Mouse (Mus musculus): ENCODE results near the gene Brd2. TPM values are rescaled to one million over a fixed set of nuclear protein-coding genes. Genes with fewer than 3 reads are reported as not detected.
A peak's percentile ranks its signal among the peaks of the same experiment; 100 is the strongest.

The Brd2 gene
- polyA plus RNA-seq, 1 experiment: 184 TPM

GRCm38 (mm10) chr17:34133289-34133688, 10.9 kb upstream of the Brd2 start:
- TF ChIP-seq POLR2A (IDR thresholded peaks at IDR 0.05; ENCODE audit: extremely low read depth, insufficient read depth, low read length) (no peak), CTCF (IDR thresholded peaks at IDR 0.05; ENCODE audit: extremely low read depth, insufficient read depth, low read length) (no peak)
- peaks cover 2% of the 10 kb centered on the region; the same call in 1 of the 2 replicates for H3K4me1 ChIP-seq (ENCODE audit: control insufficient read depth, insufficient read depth, low read length)
- H3K4me3 ChIP-seq (ENCODE audit: insufficient read depth, low read length): no peak overlapping the region
- no peak overlapping the region for H3K27ac ChIP-seq (ENCODE audit: insufficient read depth, low read length)

DNA sequence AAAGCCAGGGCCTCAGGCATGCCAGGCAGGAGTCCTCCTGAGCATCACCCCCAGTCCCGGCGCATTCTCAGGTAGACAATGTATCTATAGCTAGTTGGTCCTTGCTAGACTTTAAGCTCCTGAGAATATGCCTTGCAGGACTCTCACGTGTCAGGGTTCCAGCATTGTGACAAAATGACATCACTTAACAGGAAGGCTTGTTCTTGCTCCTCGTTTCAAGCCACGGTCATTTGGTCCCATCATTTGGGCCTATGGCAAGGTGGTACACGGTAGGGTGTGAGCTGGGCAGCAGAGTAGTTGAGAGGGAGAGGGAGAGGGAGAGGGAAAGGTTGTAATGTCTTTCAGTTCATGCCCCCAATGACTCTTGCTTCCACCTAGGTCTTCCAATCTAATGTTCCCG, 9.5 kb upstream of the Brd2 start:
- no peak overlapping the region for H3K4me3 ChIP-seq (ENCODE audit: insufficient read depth, low read length)
- TF ChIP-seq CTCF (IDR thresholded peaks at IDR 0.05; ENCODE audit: extremely low read depth, insufficient read depth, low read length): no peak
- no peak for TF ChIP-seq POLR2A (IDR thresholded peaks at IDR 0.05; ENCODE audit: extremely low read depth, insufficient read depth, low read length)
- peaks cover 4% of the 10 kb centered on the region for H3K4me1 ChIP-seq (ENCODE audit: control insufficient read depth, insufficient read depth, low read length)
- no peak overlapping the region for H3K27ac ChIP-seq (ENCODE audit: insufficient read depth, low read length)

DNA sequence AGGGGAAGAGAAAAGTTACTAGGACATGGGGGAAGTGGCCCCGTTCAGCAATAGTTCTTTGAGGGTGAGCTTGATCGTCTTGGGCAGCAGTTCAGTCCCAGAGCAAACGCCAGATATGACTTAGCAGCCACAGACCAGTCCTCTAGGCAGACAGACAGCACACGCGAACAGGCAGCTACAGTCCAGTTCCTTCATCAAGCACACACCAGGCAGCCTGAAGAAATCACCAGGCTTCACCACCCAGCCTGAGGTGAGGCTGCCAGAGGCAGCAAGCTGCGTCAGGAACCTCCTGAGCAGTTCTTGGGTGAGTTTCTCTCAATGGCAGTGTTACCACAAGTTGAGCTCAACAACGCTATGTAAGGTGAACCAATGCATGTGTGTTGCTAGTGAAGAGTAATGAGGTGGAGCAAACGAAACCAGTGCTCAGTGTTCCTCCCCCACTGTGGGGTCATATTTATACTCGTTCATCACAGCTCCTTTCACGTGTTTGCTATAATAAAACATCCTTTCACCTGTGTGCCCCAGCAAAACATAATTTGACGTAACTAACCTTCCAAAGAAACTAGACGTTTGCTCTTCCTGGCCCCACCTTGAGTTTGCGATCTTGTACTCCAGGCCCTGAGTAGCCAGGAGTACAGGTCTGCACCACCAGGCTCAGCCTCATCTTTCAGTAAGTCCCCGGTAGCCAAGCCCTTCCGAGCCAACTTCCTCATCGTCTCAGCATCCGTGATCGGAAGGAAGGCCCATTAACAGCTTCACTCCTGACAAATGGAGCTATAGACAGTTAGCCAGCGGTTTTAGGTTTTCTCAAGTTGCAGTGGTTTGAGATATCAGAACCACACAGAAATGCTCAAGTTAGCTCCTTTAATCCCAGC, 7.9 kb upstream of the Brd2 start:
- Histone ChIP-seq H3K4me1 (ENCODE audit: control insufficient read depth, insufficient read depth, low read length) (peaks cover 4% of the 10 kb centered on the region), H3K4me3 (ENCODE audit: insufficient read depth, low read length) (no peak overlapping the region), H3K27ac (ENCODE audit: insufficient read depth, low read length) (no peak overlapping the region)
- TF ChIP-seq POLR2A (IDR thresholded peaks at IDR 0.05; ENCODE audit: extremely low read depth, insufficient read depth, low read length) (no peak), CTCF (IDR thresholded peaks at IDR 0.05; ENCODE audit: extremely low read depth, insufficient read depth, low read length) (no peak)

GRCm38 (mm10) chr17:34128944-34129791, 6.7 kb upstream of the Brd2 start:
- no peak for TF ChIP-seq POLR2A (IDR thresholded peaks at IDR 0.05; ENCODE audit: extremely low read depth, insufficient read depth, low read length)
- no peak for TF ChIP-seq CTCF (IDR thresholded peaks at IDR 0.05; ENCODE audit: extremely low read depth, insufficient read depth, low read length)
- H3K4me3 ChIP-seq (ENCODE audit: insufficient read depth, low read length): peak overlapping the region; percentile 19
- peak overlapping the region; percentile 78 for H3K27ac ChIP-seq (ENCODE audit: insufficient read depth, low read length)
- H3K4me1 ChIP-seq (ENCODE audit: control insufficient read depth, insufficient read depth, low read length): peaks cover 4% of the 10 kb centered on the region

GRCm38 (mm10) chr17:34128264-34128937, 6.0 kb upstream of the Brd2 start:
- TF ChIP-seq CTCF (IDR thresholded peaks at IDR 0.05; ENCODE audit: extremely low read depth, insufficient read depth, low read length): no peak
- Histone ChIP-seq H3K4me3 (ENCODE audit: insufficient read depth, low read length) (peak overlapping the region; percentile 19), H3K4me1 (ENCODE audit: control insufficient read depth, insufficient read depth, low read length) (peaks cover 6% of the 10 kb centered on the region), H3K27ac (ENCODE audit: insufficient read depth, low read length) (peak overlapping the region; percentile 78; the same call in 1 of the 2 replicates)

- H3K4me1 ChIP-seq (ENCODE audit: control insufficient read depth, insufficient read depth, low read length): peaks cover 6% of the 10 kb centered on the region
- H3K27ac ChIP-seq (ENCODE audit: insufficient read depth, low read length): no peak overlapping the region
- TF ChIP-seq POLR2A (IDR thresholded peaks at IDR 0.05; ENCODE audit: extremely low read depth, insufficient read depth, low read length): no peak
- no peak for TF ChIP-seq CTCF (IDR thresholded peaks at IDR 0.05; ENCODE audit: extremely low read depth, insufficient read depth, low read length)
- H3K4me3 ChIP-seq (ENCODE audit: insufficient read depth, low read length): no peak overlapping the region
Measured at GRCm38 (mm10) chr17:34127475-34127874, 5.0 kb upstream of the Brd2 start.

- Histone ChIP-seq H3K4me1 (ENCODE audit: control insufficient read depth, insufficient read depth, low read length) (peaks cover 6% of the 10 kb centered on the region), H3K27ac (ENCODE audit: insufficient read depth, low read length) (no peak overlapping the region), H3K4me3 (ENCODE audit: insufficient read depth, low read length) (no peak overlapping the region)
- no peak for TF ChIP-seq POLR2A (IDR thresholded peaks at IDR 0.05; ENCODE audit: extremely low read depth, insufficient read depth, low read length)
- no peak for TF ChIP-seq CTCF (IDR thresholded peaks at IDR 0.05; ENCODE audit: extremely low read depth, insufficient read depth, low read length)
Measured at GRCm38 (mm10) chr17:34126826-34127420, 4.5 kb upstream of the Brd2 start.

DNA sequence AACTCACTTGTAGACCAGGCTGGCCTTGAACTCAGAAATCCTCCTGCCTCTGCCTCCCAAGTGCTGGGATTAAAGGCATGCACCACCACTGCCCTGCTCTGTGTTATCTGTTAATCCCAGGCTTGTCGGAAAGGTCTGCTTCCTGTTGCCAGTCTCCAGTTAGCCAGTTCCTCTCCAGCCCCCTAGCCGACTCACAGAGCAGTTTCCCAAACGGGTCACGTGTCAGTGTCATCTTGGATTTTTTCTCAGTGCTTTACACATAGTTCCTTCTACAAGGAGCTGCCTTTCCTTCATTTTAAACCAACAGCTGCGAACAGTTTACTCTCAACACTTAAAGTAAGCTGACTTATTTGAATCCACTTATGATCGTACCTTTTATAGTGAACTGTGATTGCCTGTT, 2.2 kb upstream of the Brd2 start:
- Histone ChIP-seq H3K4me1 (ENCODE audit: control insufficient read depth, insufficient read depth, low read length) (peaks cover 6% of the 10 kb centered on the region), H3K27ac (ENCODE audit: insufficient read depth, low read length) (no peak overlapping the region), H3K4me3 (ENCODE audit: insufficient read depth, low read length) (no peak overlapping the region)
- TF ChIP-seq POLR2A (IDR thresholded peaks at IDR 0.05; ENCODE audit: extremely low read depth, insufficient read depth, low read length): no peak
- no peak for TF ChIP-seq CTCF (IDR thresholded peaks at IDR 0.05; ENCODE audit: extremely low read depth, insufficient read depth, low read length)

DNA sequence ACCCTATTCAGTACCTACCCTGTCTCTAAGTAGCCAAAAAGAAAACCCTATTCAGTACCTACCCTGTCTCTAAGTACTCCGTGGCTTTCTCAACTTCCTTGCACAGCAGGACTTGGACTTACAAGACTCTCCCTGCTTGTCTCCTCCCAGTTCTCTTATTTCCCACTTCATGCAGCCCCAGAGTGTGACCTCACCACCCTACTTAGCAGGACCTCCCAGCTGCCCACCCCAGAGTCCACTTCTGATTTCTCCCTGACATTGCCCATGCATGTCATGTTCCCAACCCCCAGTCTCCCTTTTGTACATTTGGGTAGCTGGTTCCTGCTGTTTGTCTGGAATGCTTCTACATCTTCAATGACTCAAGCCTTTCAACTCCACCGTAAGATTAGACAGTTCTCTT, 1.1 kb upstream of the Brd2 start:
- Histone ChIP-seq H3K4me3 (ENCODE audit: insufficient read depth, low read length) (peak overlapping the region; percentile 99; the same call in 1 of the 2 replicates), H3K27ac (ENCODE audit: insufficient read depth, low read length) (no peak overlapping the region; the same call in 1 of the 2 replicates), H3K4me1 (ENCODE audit: control insufficient read depth, insufficient read depth, low read length) (peaks cover 4% of the 10 kb centered on the region)
- TF ChIP-seq CTCF (IDR thresholded peaks at IDR 0.05; ENCODE audit: extremely low read depth, insufficient read depth, low read length) (no peak), POLR2A (IDR thresholded peaks at IDR 0.05; ENCODE audit: extremely low read depth, insufficient read depth, low read length) (no peak)
